ENCODE assay signal across 18 mouse cellular contexts in the genomic region with DNA sequence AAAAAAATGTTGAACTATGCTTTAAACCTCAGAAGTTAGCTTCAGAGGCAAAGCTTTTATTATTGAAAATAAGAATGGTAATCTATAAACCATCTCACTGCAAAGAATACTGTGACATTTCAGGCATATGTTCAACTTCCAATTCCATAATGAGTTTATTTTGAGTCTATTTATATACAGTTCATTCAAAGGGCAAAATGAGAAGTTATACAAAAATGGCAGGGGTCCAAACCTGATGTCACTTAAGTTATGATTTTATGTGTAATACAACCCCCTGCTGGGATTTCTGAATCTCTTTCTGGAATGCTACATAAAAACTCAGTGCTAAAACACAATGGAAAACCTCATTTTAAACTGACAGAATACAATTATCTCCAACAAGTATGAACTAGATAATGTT.
DNase-seq lines count a peak whose midpoint lies in the region; ATAC-seq and TF ChIP-seq lines count a peak whose summit lies in the region.
"Had no signal": no experiment of that assay in that cellular context is flagged by ENCODE, and none has a peak within 500 bp of the region (broad histone marks: within the 10 kb centered on the region; RNA-seq: fewer than 3 reads in every experiment).

No protein-coding gene starts in this region.

- H3K36me3 ChIP-seq in forebrain, embryonic 14.5 days (ENCODE audit: control insufficient read depth, insufficient read depth, low read length), result no peaks in the 10 kb centered on the region
- no peaks in the 10 kb centered on the region for H3K36me3 ChIP-seq in forebrain, embryonic 16.5 days (ENCODE audit: control insufficient read depth, insufficient read depth)
- no peaks in the 10 kb centered on the region for H3K36me3 ChIP-seq in kidney, postnatal 0 days (ENCODE audit: insufficient read depth, low read length)
- no peaks in the 10 kb centered on the region for H3K36me3 ChIP-seq in kidney, embryonic 14.5 days (ENCODE audit: control insufficient read depth, insufficient read depth, low read length)
- no peaks in the 10 kb centered on the region for H3K36me3 ChIP-seq in lung, embryonic 14.5 days (ENCODE audit: insufficient read depth)
- H3K36me3 ChIP-seq in limb, embryonic 14.5 days (ENCODE audit: control insufficient read depth, insufficient read depth, low read length), result no peaks in the 10 kb centered on the region
- H3K36me3 ChIP-seq: embryonic facial prominence, embryonic 13.5 days; forebrain, embryonic 15.5 days had no signal

- TF ChIP-seq POLR2A in limb, embryonic 14.5 days (IDR thresholded peaks at IDR 0.05; ENCODE audit: borderline replicate concordance, extremely low read depth, insufficient read depth, insufficient read length), result no peak
- no peak for TF ChIP-seq POLR2A in cerebellum, adult 2 months (IDR thresholded peaks at IDR 0.05; ENCODE audit: borderline replicate concordance, insufficient read depth, low read length)

- TF ChIP-seq CTCF in kidney, postnatal 0 days (IDR thresholded peaks at IDR 0.05; ENCODE audit: low read depth), result no peak
- TF ChIP-seq CTCF in lung, embryonic 14.5 days (IDR thresholded peaks at IDR 0.05; ENCODE audit: low read depth), result no peak
- TF ChIP-seq CTCF in cerebellum, adult 2 months (IDR thresholded peaks at IDR 0.05; ENCODE audit: borderline replicate concordance, insufficient read depth, low read depth, low read length), result no peak

- DNase-seq in forebrain, embryonic 14.5 days (ENCODE audit: low spot score), result peak; percentile 9
- DNase-seq in kidney, postnatal 0 days (ENCODE audit: low spot score), result peak; percentile 16
- peak; percentile 71 for DNase-seq in lung, embryonic 14.5 days
- no peak for DNase-seq in lung, postnatal 10 days
- peak; percentile 72 for DNase-seq in limb, embryonic 14.5 days (ENCODE audit: low spot score)
- no peak for DNase-seq in cerebellum, adult 2 months
- DNase-seq: adrenal gland, adult 2 months; adrenal gland, postnatal 10 days; adrenal gland, postnatal 25 days; cerebellum, adult 11 months; cerebellum, adult 18-20 months; cerebellum, adult 9-10 months; cerebellum, postnatal 10 days; cerebellum, postnatal 25 days had no signal

- no peak overlapping the region for H3K4me3 ChIP-seq in forebrain, embryonic 14.5 days (ENCODE audit: low read depth, low read length)
- no peak overlapping the region for H3K4me3 ChIP-seq in forebrain, embryonic 16.5 days (replicated peaks; ENCODE audit: low read length)
- H3K4me3 ChIP-seq in kidney, postnatal 0 days (replicated peaks; ENCODE audit: low read depth, low read length), result no peak overlapping the region
- H3K4me3 ChIP-seq in kidney, embryonic 14.5 days (ENCODE audit: low read length), result no peak overlapping the region
- no peak overlapping the region for H3K4me3 ChIP-seq in lung, embryonic 14.5 days (ENCODE audit: low read depth, low read length)
- no peak overlapping the region for H3K4me3 ChIP-seq in limb, embryonic 14.5 days (replicated peaks; ENCODE audit: low read length)
- H3K4me3 ChIP-seq in cerebellum, adult 2 months (replicated peaks; ENCODE audit: insufficient read depth, low read depth, low read length), result no peak overlapping the region
- H3K4me3 ChIP-seq: embryonic facial prominence, embryonic 13.5 days; forebrain, embryonic 15.5 days had no signal

- H3K4me2 ChIP-seq in forebrain, embryonic 14.5 days (ENCODE audit: low read length), result no peak overlapping the region
- no peak overlapping the region for H3K4me2 ChIP-seq in forebrain, embryonic 16.5 days (ENCODE audit: low read length)
- no peak overlapping the region for H3K4me2 ChIP-seq in kidney, postnatal 0 days (ENCODE audit: low read length)
- H3K4me2 ChIP-seq in kidney, embryonic 14.5 days (replicated peaks; ENCODE audit: low read depth, low read length), result no peak overlapping the region
- H3K4me2 ChIP-seq in lung, embryonic 14.5 days, result no peak overlapping the region
- H3K4me2 ChIP-seq in limb, embryonic 14.5 days (replicated peaks; ENCODE audit: low read depth, low read length, severe bottlenecking), result no peak overlapping the region
- H3K4me2 ChIP-seq: embryonic facial prominence, embryonic 13.5 days; forebrain, embryonic 15.5 days had no signal

- no peaks in the 10 kb centered on the region for H3K27me3 ChIP-seq in forebrain, embryonic 14.5 days (replicated peaks; ENCODE audit: control insufficient read depth, insufficient read depth, low read length)
- H3K27me3 ChIP-seq in forebrain, embryonic 16.5 days (replicated peaks; ENCODE audit: control insufficient read depth, insufficient read depth, low read length), result no peaks in the 10 kb centered on the region
- no peaks in the 10 kb centered on the region for H3K27me3 ChIP-seq in kidney, postnatal 0 days (ENCODE audit: insufficient read depth, low read length)
- H3K27me3 ChIP-seq in kidney, embryonic 14.5 days (ENCODE audit: control insufficient read depth, insufficient read depth, low read length), result no peaks in the 10 kb centered on the region
- no peaks in the 10 kb centered on the region for H3K27me3 ChIP-seq in lung, embryonic 14.5 days (ENCODE audit: insufficient read depth, low read length)
- no peaks in the 10 kb centered on the region for H3K27me3 ChIP-seq in limb, embryonic 14.5 days (ENCODE audit: control insufficient read depth, insufficient read depth, low read length)
- no peaks in the 10 kb centered on the region; the same call in 1 of the 2 replicates for H3K27me3 ChIP-seq in cerebellum, adult 2 months (ENCODE audit: control insufficient read depth, insufficient read depth, low read length)
- H3K27me3 ChIP-seq: embryonic facial prominence, embryonic 13.5 days; forebrain, embryonic 15.5 days had no signal

- no peak for ATAC-seq in forebrain, embryonic 14.5 days
- no peak for ATAC-seq in forebrain, embryonic 16.5 days
- ATAC-seq in kidney, postnatal 0 days (replicated peaks; ENCODE audit: low FRiP score, low read depth), result no peak
- ATAC-seq in kidney, embryonic 14.5 days (ENCODE audit: low FRiP score, low TSS enrichment), result no peak
- ATAC-seq in lung, embryonic 14.5 days (ENCODE audit: insufficient read depth), result no peak; the same call in 1 of the 2 replicates
- no peak for ATAC-seq in limb, embryonic 14.5 days (ENCODE audit: low FRiP score, low read depth)
- ATAC-seq: forebrain, embryonic 15.5 days had no signal

- no peak overlapping the region for H3K9ac ChIP-seq in forebrain, embryonic 14.5 days (ENCODE audit: low read length)
- H3K9ac ChIP-seq in forebrain, embryonic 16.5 days (replicated peaks; ENCODE audit: low read depth, low read length), result no peak overlapping the region
- no peak overlapping the region for H3K9ac ChIP-seq in kidney, postnatal 0 days (ENCODE audit: low read depth, low read length)
- H3K9ac ChIP-seq in kidney, embryonic 14.5 days (ENCODE audit: low read depth, low read length), result no peak overlapping the region
- no peak overlapping the region for H3K9ac ChIP-seq in lung, embryonic 14.5 days
- H3K9ac ChIP-seq in limb, embryonic 14.5 days (ENCODE audit: low read depth, low read length, severe bottlenecking), result no peak overlapping the region
- H3K9ac ChIP-seq: embryonic facial prominence, embryonic 13.5 days; forebrain, embryonic 15.5 days had no signal

- no peaks in the 10 kb centered on the region for H3K9me3 ChIP-seq in forebrain, embryonic 14.5 days (replicated peaks; ENCODE audit: control insufficient read depth, low read length)
- H3K9me3 ChIP-seq in forebrain, embryonic 16.5 days (ENCODE audit: control insufficient read depth, low read length), result no peaks in the 10 kb centered on the region
- no peaks in the 10 kb centered on the region for H3K9me3 ChIP-seq in kidney, postnatal 0 days (replicated peaks; ENCODE audit: low read length)
- no peaks in the 10 kb centered on the region for H3K9me3 ChIP-seq in kidney, embryonic 14.5 days (ENCODE audit: control insufficient read depth, low read length)
- H3K9me3 ChIP-seq in lung, embryonic 14.5 days (ENCODE audit: low read depth, low read length), result no peaks in the 10 kb centered on the region
- H3K9me3 ChIP-seq in limb, embryonic 14.5 days (ENCODE audit: control insufficient read depth, low read length), result no peaks in the 10 kb centered on the region
- H3K9me3 ChIP-seq: embryonic facial prominence, embryonic 13.5 days; forebrain, embryonic 15.5 days had no signal

- H3K27ac ChIP-seq in forebrain, embryonic 14.5 days (ENCODE audit: low read depth, low read length), result no peak overlapping the region
- H3K27ac ChIP-seq in forebrain, embryonic 16.5 days (ENCODE audit: low read length), result no peak overlapping the region
- no peak overlapping the region for H3K27ac ChIP-seq in kidney, postnatal 0 days
- H3K27ac ChIP-seq in kidney, embryonic 14.5 days (ENCODE audit: low read depth, low read length), result no peak overlapping the region
- no peak overlapping the region for H3K27ac ChIP-seq in lung, embryonic 14.5 days (ENCODE audit: low read depth)
- no peak overlapping the region for H3K27ac ChIP-seq in limb, embryonic 14.5 days (replicated peaks; ENCODE audit: low read depth, low read length)
- no peak overlapping the region for H3K27ac ChIP-seq in cerebellum, adult 2 months (ENCODE audit: insufficient read depth, low read length)
- H3K27ac ChIP-seq: embryonic facial prominence, embryonic 13.5 days; forebrain, embryonic 15.5 days had no signal

- H3K4me1 ChIP-seq in forebrain, embryonic 14.5 days (ENCODE audit: control insufficient read depth, insufficient read depth, low read length), result no peaks in the 10 kb centered on the region
- no peaks in the 10 kb centered on the region for H3K4me1 ChIP-seq in forebrain, embryonic 16.5 days (replicated peaks; ENCODE audit: control insufficient read depth, insufficient read depth, low read length)
- H3K4me1 ChIP-seq in kidney, postnatal 0 days (replicated peaks; ENCODE audit: insufficient read depth, low read length), result no peaks in the 10 kb centered on the region
- no peaks in the 10 kb centered on the region for H3K4me1 ChIP-seq in kidney, embryonic 14.5 days (ENCODE audit: control insufficient read depth, insufficient read depth, low read length)
- H3K4me1 ChIP-seq in lung, embryonic 14.5 days (ENCODE audit: insufficient read depth), result no peaks in the 10 kb centered on the region
- no peaks in the 10 kb centered on the region for H3K4me1 ChIP-seq in limb, embryonic 14.5 days (ENCODE audit: control insufficient read depth, insufficient read depth, low read length)
- H3K4me1 ChIP-seq in cerebellum, adult 2 months (ENCODE audit: control insufficient read depth, insufficient read depth, low read length), result no peaks in the 10 kb centered on the region
- H3K4me1 ChIP-seq: embryonic facial prominence, embryonic 13.5 days; forebrain, embryonic 15.5 days had no signal

Comparison
In these comparisons a context has a peak if more than half of its experiments do, and no peak if none do; other contexts are left out.
1. DNase-seq: peak in forebrain, embryonic 14.5 days (single experiment), kidney, postnatal 0 days (single experiment), lung, embryonic 14.5 days (single experiment) and limb, embryonic 14.5 days (single experiment); none in lung, postnatal 10 days (single experiment) and cerebellum, adult 2 months (0 of 2).